23 mouse cellular contexts compared by ENCODE assay signal in the genomic region with DNA sequence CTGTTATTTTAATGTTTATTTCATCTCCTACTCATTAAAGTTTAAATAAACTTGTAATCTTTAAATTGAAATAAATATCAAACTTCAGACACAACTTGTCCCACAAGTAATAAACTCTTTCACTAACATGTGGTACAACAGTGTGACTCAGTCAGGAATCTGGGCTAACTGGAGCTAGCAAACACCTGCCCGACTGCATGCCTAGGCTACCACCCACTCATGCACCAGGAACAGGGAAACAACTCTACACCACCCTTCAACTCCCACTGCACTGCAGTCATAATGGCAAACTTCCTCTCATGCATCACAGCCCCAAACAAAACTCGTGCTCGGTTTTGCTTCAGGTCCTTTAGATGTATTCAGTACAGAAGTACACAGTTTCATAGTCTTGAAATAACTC.
A peak's percentile ranks its signal among the peaks of the same experiment; 100 is the strongest.
DNase-seq lines count a peak whose midpoint lies in the region; ATAC-seq and TF ChIP-seq lines count a peak whose summit lies in the region.
"Had no signal": no experiment of that assay in that cellular context is flagged by ENCODE, and none has a peak within 500 bp of the region (broad histone marks: within the 10 kb centered on the region; RNA-seq: fewer than 3 reads in every experiment).

No protein-coding gene starts in this region.

- H3K27me3 ChIP-seq in midbrain, embryonic 11.5 days (ENCODE audit: control insufficient read depth, insufficient read depth, low read length) = no peaks in the 10 kb centered on the region
- H3K27me3 ChIP-seq in midbrain, embryonic 14.5 days (ENCODE audit: control insufficient read depth, insufficient read depth, low read length) = no peaks in the 10 kb centered on the region
- H3K27me3 ChIP-seq in myocyte (ENCODE audit: control insufficient read depth, insufficient read depth, insufficient read length) = no peaks in the 10 kb centered on the region

- DNase-seq in frontal cortex, postnatal 10 days (ENCODE audit: low spot score in 2 of 2) = no peak
- peak; percentile 68 for DNase-seq in midbrain, embryonic 11.5 days (ENCODE audit: low spot score, missing footprints)
- no peak for DNase-seq in midbrain, embryonic 14.5 days
- DNase-seq in Muller cell, postnatal 12 days (ENCODE audit: inconsistent ontology term) = peak; percentile 6
- DNase-seq in adrenal gland, adult 8-10 months = no peak
- DNase-seq in embryo, embryonic 10 days (ENCODE audit: low spot score) = no peak
- DNase-seq: adrenal gland, postnatal 14 days; B cell, adult 2 months; cerebellum, adult 18-20 months; cerebellum, adult 9-11 months; cerebellum, postnatal 36 days; gastrocnemius, postnatal 10 days; heart, adult 2 months had no signal

- ATAC-seq in frontal cortex, adult (ENCODE audit: low TSS enrichment) = peak; percentile 64; the same call in 1 of the 2 replicates
- no peak for ATAC-seq in midbrain, embryonic 11.5 days (ENCODE audit: low FRiP score)
- ATAC-seq in midbrain, embryonic 14.5 days (ENCODE audit: low FRiP score, low TSS enrichment) = no peak
- ATAC-seq: CD4-positive, CD25-positive, alpha-beta regulatory T cell, adult 4 months; forebrain, embryonic 14.5 days had no signal

- WGBS in midbrain, embryonic 11.5 days = 85% methylated on average over 3 of the region's 3 CpGs
- 96% methylated on average over 3 of the region's 3 CpGs for WGBS in midbrain, embryonic 14.5 days

- no peak overlapping the region for H3K4me2 ChIP-seq in midbrain, embryonic 11.5 days
- no peak overlapping the region for H3K4me2 ChIP-seq in midbrain, embryonic 14.5 days (ENCODE audit: low read length)
- no peak overlapping the region for H3K4me2 ChIP-seq in myocyte (ENCODE audit: low read depth)
- H3K4me2 ChIP-seq: heart, embryonic 11.5 days; hindbrain, embryonic 14.5 days had no signal

- no peak overlapping the region for H3K9ac ChIP-seq in midbrain, embryonic 11.5 days (ENCODE audit: low read length)
- no peak overlapping the region for H3K9ac ChIP-seq in midbrain, embryonic 14.5 days (replicated peaks; ENCODE audit: low read length)
- H3K9ac ChIP-seq: hindbrain, embryonic 14.5 days had no signal

- no peaks in the 10 kb centered on the region for H3K9me3 ChIP-seq in midbrain, embryonic 11.5 days (ENCODE audit: control insufficient read depth, low read length)
- H3K9me3 ChIP-seq in midbrain, embryonic 14.5 days (ENCODE audit: control insufficient read depth, low read length) = no peaks in the 10 kb centered on the region
- H3K9me3 ChIP-seq: embryonic facial prominence, embryonic 10.5 days; forebrain, embryonic 10.5 days; G1E; hindbrain, embryonic 10.5 days had no signal

- no peaks in the 10 kb centered on the region; the same call in 1 of the 2 replicates for H3K36me3 ChIP-seq in midbrain, embryonic 11.5 days (ENCODE audit: control insufficient read depth, insufficient read depth, low read length)
- peaks cover 6% of the 10 kb centered on the region; the same call in 1 of the 2 replicates for H3K36me3 ChIP-seq in midbrain, embryonic 14.5 days (ENCODE audit: control insufficient read depth, insufficient read depth, low read length)
- peaks cover 5% of the 10 kb centered on the region for H3K36me3 ChIP-seq in myocyte (ENCODE audit: control insufficient read depth, insufficient read depth)

- H3K79me2 ChIP-seq in myocyte (ENCODE audit: control insufficient read depth, insufficient read depth) = no peaks in the 10 kb centered on the region

- TF ChIP-seq POLR2A in myocyte (IDR thresholded peaks at IDR 0.05; ENCODE audit: insufficient read length, low read depth) = no peak

- H3K4me3 ChIP-seq in midbrain, embryonic 11.5 days (ENCODE audit: low read depth, low read length) = no peak overlapping the region
- H3K4me3 ChIP-seq in midbrain, embryonic 14.5 days (replicated peaks; ENCODE audit: low read depth, low read length) = no peak overlapping the region
- no peak overlapping the region for H3K4me3 ChIP-seq in myocyte
- H3K4me3 ChIP-seq: embryonic facial prominence, embryonic 10.5 days; forebrain, embryonic 10.5 days; heart, adult 2 months; hindbrain, embryonic 10.5 days had no signal

- no peak overlapping the region for H3ac ChIP-seq in myocyte (ENCODE audit: control insufficient read depth, insufficient read length)

- no peak overlapping the region for H3K27ac ChIP-seq in midbrain, embryonic 11.5 days (ENCODE audit: low read depth, low read length)
- no peak overlapping the region for H3K27ac ChIP-seq in midbrain, embryonic 14.5 days (replicated peaks; ENCODE audit: low read depth, low read length)
- H3K27ac ChIP-seq: embryonic facial prominence, embryonic 10.5 days; forebrain, embryonic 10.5 days; heart, adult 2 months; hindbrain, embryonic 10.5 days; hindbrain, embryonic 14.5 days had no signal

- H3K4me1 ChIP-seq in midbrain, embryonic 11.5 days (ENCODE audit: control insufficient read depth, insufficient read depth, low read length) = no peaks in the 10 kb centered on the region
- H3K4me1 ChIP-seq in midbrain, embryonic 14.5 days (ENCODE audit: control insufficient read depth, insufficient read depth, low read length) = no peaks in the 10 kb centered on the region
- H3K4me1 ChIP-seq: embryonic facial prominence, embryonic 10.5 days; forebrain, embryonic 10.5 days; hindbrain, embryonic 10.5 days had no signal

TF ChIP-seq in myocyte, 11 proteins besides CTCF, POLR2A, EP300 and RAD21:
- TF ChIP-seq E2F4 (IDR thresholded peaks at IDR 0.05; ENCODE audit: insufficient read depth) = no peak
- TF ChIP-seq POLR2AphosphoS2 (IDR thresholded peaks at IDR 0.05; ENCODE audit: insufficient read length, low read depth) = no peak
- no peak for TF ChIP-seq CEBPB (IDR thresholded peaks at IDR 0.05; ENCODE audit: insufficient read depth, poor library complexity, severe bottlenecking)
- peak in 1 of 3 experiments; percentile 38 for TF ChIP-seq MYOG (IDR thresholded peaks at IDR 0.05; ENCODE audit: control insufficient read depth in 1 of 3, insufficient read depth in 1 of 3, insufficient read length in 2 of 3, low read depth in 2 of 3)
- TF ChIP-seq MAX (IDR thresholded peaks at IDR 0.05; ENCODE audit: low read depth) = no peak
- no peak for TF ChIP-seq USF1 (IDR thresholded peaks at IDR 0.05; ENCODE audit: low read depth)
- no peak for TF ChIP-seq REST (IDR thresholded peaks at IDR 0.05; ENCODE audit: insufficient read depth, insufficient read length)
- TF ChIP-seq MYOD1 (IDR thresholded peaks at IDR 0.05; ENCODE audit: control insufficient read depth in 1 of 3, insufficient read length in 2 of 3, low read depth in 2 of 3) = peak in 2 of 3 experiments; percentile 7 to 79
- no peak for TF ChIP-seq TCF3 (IDR thresholded peaks at IDR 0.05; ENCODE audit: insufficient read length, low read depth)
- no peak for TF ChIP-seq SRF (IDR thresholded peaks at IDR 0.05; ENCODE audit: control insufficient read depth, insufficient read length, low read depth)
- TF ChIP-seq TCF12 (IDR thresholded peaks at IDR 0.05; ENCODE audit: insufficient read depth, poor library complexity, severe bottlenecking) = no peak

Comparison
In these comparisons a context has a peak if more than half of its experiments do, and no peak if none do; other contexts are left out.
1. DNase-seq: peak in midbrain, embryonic 11.5 days (single experiment) and Muller cell, postnatal 12 days (single experiment); none in frontal cortex, postnatal 10 days (0 of 2), midbrain, embryonic 14.5 days (single experiment), adrenal gland, adult 8-10 months (single experiment) and embryo, embryonic 10 days (single experiment).